Mouse (Mus musculus): ENCODE data around the gene Ube4a.

GRCm38 (mm10) chr9:44991821-44992220 lies 26.4 kb upstream of the Ube4a start:
- no peak for TF ChIP-seq CTCF (conservative IDR thresholded peaks at IDR 0.05; ENCODE audit: low read length)
- no peak for TF ChIP-seq POU5F1 (IDR thresholded peaks at IDR 0.05; ENCODE audit: borderline replicate concordance, low read length)

Measured in E14TG2a.4 (cell line).